8 mouse cellular contexts compared by ENCODE assay signal in genomic region chr8:83049171-83049601, GRCm38 (mm10).
DNase-seq lines count a peak whose midpoint lies in the region; ATAC-seq lines count a peak whose summit lies in the region.

No protein-coding gene starts in this region.

- DNase-seq in kidney, postnatal 14 days = peak; percentile 26
- DNase-seq in kidney, adult 9 months = no peak
- no peak for DNase-seq in cerebellum, adult 11-12 months
- DNase-seq in thymus, postnatal 4 days = no peak

- H3K27me3 ChIP-seq in forebrain, embryonic 15.5 days = no peaks in the 10 kb centered on the region
- H3K27me3 ChIP-seq in intestine, embryonic 15.5 days (replicated peaks) = no peaks in the 10 kb centered on the region
- H3K27me3 ChIP-seq in neural tube, embryonic 15.5 days (replicated peaks) = no peaks in the 10 kb centered on the region

- H3K4me3 ChIP-seq in forebrain, embryonic 15.5 days = no peak overlapping the region
- no peak overlapping the region for H3K4me3 ChIP-seq in intestine, embryonic 15.5 days (replicated peaks)
- no peak overlapping the region for H3K4me3 ChIP-seq in neural tube, embryonic 15.5 days (replicated peaks)

- H3K36me3 ChIP-seq in forebrain, embryonic 15.5 days = no peaks in the 10 kb centered on the region
- no peaks in the 10 kb centered on the region for H3K36me3 ChIP-seq in intestine, embryonic 15.5 days
- no peaks in the 10 kb centered on the region for H3K36me3 ChIP-seq in neural tube, embryonic 15.5 days

- peak overlapping the region; percentile 73 for H3K27ac ChIP-seq in forebrain, embryonic 15.5 days (replicated peaks)
- peak overlapping the region; percentile 10; the same call in 1 of the 2 replicates for H3K27ac ChIP-seq in intestine, embryonic 15.5 days
- H3K27ac ChIP-seq in neural tube, embryonic 15.5 days (replicated peaks) = peak overlapping the region; percentile 41

- peaks cover 19% of the 10 kb centered on the region for H3K4me1 ChIP-seq in forebrain, embryonic 15.5 days
- no peaks in the 10 kb centered on the region for H3K4me1 ChIP-seq in intestine, embryonic 15.5 days (replicated peaks)
- peaks cover 28% of the 10 kb centered on the region for H3K4me1 ChIP-seq in neural tube, embryonic 15.5 days

- ATAC-seq in forebrain, embryonic 15.5 days (replicated peaks) = peak; percentile 49
- peak; percentile 73 for ATAC-seq in intestine, embryonic 15.5 days
- no peak for ATAC-seq in neural tube, embryonic 15.5 days (ENCODE audit: low FRiP score)
- no peak for ATAC-seq in granulocyte monocyte progenitor cell, adult 5-6 weeks (replicated peaks; ENCODE audit: poor library complexity, severe bottlenecking)

- H3K9me3 ChIP-seq in forebrain, embryonic 15.5 days = no peaks in the 10 kb centered on the region
- H3K9me3 ChIP-seq in intestine, embryonic 15.5 days = no peaks in the 10 kb centered on the region
- H3K9me3 ChIP-seq in neural tube, embryonic 15.5 days (replicated peaks) = no peaks in the 10 kb centered on the region

- 37% methylated on average over 7 of the region's 7 CpGs for WGBS in forebrain, embryonic 15.5 days
- 38% methylated on average over 7 of the region's 7 CpGs for WGBS in intestine, embryonic 15.5 days
- WGBS in neural tube, embryonic 15.5 days = 44% methylated on average over 7 of the region's 7 CpGs

- H3K4me2 ChIP-seq in forebrain, embryonic 15.5 days (replicated peaks) = no peak overlapping the region
- no peak overlapping the region for H3K4me2 ChIP-seq in intestine, embryonic 15.5 days (replicated peaks)
- H3K4me2 ChIP-seq in neural tube, embryonic 15.5 days = no peak overlapping the region

- no peak overlapping the region for H3K9ac ChIP-seq in forebrain, embryonic 15.5 days (replicated peaks)
- H3K9ac ChIP-seq in intestine, embryonic 15.5 days = no peak overlapping the region
- H3K9ac ChIP-seq in neural tube, embryonic 15.5 days (replicated peaks) = no peak overlapping the region

Comparison
In these comparisons a context has a peak if more than half of its experiments do, and no peak if none do; other contexts are left out.
1. ATAC-seq: peak in forebrain, embryonic 15.5 days (single experiment) and intestine, embryonic 15.5 days (single experiment); none in neural tube, embryonic 15.5 days (single experiment) and granulocyte monocyte progenitor cell, adult 5-6 weeks (single experiment).
2. H3K27ac ChIP-seq: peak in every context shown above with its lines; median percentile 73 in forebrain, embryonic 15.5 days; 41 in neural tube, embryonic 15.5 days; 10 in intestine, embryonic 15.5 days.